Mouse (Mus musculus) G1E-ER4 (cell line): ENCODE measurements around the gene Acot7. TPM values are rescaled to one million over a fixed set of nuclear protein-coding genes. Genes with fewer than 3 reads are reported as not detected.

Experiments
- GATA1 ChIP-seq: IDR thresholded peaks from one replicate; pipeline ENCODE4 v1.8.0; 2012; ENCODE audit warnings: low read length, inconsistent platforms
- polyA plus RNA-seq: library from polyadenylated mRNA; stranded (reverse); fragments of >175 nt; gene quantifications from 2 replicates; pipeline ENCODE4 v1.2.3, GENCODE M21; 2012

Gene Acot7
- polyA plus RNA-seq, 1 experiment: 28.6 TPM

GRCm38 (mm10) chr4:152206199-152206598 is 28.3 kb downstream of the Acot7 start:
- no peak for TF ChIP-seq GATA1

DNA sequence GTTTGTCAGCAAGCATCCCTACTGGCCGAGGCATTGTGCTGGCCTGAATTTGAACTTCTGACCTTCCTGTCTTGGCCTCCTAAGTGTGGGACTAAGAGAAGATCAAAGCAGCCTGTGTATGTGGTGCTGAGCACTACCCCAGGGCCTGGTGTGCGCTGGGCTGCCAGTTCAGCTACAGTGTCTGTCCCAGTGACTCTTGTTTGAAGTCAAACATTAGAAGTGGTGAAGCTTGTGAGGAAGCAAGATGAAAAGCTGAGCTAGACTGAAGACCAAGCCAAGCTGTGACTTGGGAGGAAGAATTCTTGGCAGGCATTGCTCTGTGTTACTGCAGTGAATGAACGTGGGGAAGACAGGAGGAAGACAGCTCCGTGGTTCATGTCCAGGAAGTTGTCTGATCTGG is 31.7 kb downstream of the Acot7 start:
- no peak for TF ChIP-seq GATA1

GRCm38 (mm10) chr4:152212091-152212505 is 34.2 kb downstream of the Acot7 start:
- no peak for TF ChIP-seq GATA1

DNA sequence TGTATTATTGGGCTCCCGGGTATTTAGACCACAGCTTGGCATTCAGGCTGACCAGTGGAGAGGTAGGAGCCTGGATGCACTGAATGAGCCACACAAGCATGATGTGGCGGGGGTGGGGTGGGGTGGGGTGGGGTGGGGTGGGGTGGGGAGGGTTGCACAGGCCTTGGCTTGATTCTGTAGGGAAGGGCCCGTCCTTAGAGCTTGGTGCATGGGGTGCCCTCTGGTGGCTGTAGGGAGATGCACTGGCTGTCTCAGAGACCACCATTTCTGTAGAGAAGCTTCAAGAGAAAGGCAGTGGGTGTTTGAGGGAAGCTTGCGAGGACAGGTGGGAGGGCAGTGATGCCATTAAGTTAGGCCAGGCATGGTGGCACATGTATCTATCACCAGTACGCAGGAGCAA is 34.6 kb downstream of the Acot7 start:
- TF ChIP-seq GATA1: no peak

DNA sequence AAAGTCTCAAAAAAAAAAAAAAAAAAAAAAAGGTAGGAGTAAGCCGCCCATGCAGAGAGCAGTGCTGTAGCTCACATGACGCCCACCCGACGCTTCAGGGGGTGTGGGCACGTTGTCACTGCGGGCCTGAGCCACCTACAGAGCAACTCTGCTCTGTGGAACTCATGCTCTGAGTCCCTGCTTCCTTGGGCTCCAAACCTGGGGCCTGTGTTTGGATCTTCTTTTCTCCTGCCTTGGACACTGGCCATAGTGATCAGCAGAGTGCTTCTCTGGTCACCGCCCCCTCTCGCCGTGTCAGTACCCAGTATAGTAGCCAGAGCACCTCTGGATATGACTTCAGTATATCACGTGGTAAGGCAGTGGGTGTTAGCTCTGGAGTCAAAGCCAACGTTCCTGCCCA is 35.0 kb downstream of the Acot7 start:
- no peak for TF ChIP-seq GATA1

DNA sequence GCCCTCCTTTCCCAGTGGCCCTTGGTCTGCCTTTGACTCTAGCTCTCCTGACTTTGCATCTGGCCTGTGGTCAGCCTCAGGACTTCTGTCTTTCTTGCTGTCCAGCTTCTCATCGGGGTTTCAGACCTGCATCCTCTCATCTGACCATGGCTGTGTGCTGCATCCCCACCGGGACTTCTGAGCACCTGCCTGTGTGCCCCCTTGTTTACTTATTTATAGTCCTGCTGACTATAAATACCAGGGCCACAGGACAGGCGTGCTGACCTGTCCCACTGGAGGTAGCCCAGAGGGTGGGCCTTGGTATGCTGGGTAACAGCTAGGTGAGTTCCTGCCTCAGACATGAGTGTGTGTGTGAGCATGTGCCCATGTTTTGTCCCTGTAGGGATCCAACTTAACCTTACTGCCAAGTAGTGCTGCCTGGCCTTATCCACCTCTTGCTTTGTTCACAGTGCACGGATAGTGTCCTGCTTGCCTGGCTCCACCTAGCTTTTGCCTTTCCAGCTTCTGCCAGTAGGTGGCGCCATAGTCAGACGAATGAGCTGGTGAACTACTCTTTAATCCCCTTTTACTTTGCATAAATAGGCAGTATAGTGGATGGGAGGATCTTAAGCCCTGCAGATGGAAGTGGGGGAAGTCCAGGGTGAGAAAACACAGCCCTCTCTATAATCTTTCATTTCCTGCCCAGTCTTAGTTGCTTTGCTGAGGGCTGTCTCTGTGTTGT is 36.0 kb downstream of the Acot7 start:
- no peak for TF ChIP-seq GATA1

DNA sequence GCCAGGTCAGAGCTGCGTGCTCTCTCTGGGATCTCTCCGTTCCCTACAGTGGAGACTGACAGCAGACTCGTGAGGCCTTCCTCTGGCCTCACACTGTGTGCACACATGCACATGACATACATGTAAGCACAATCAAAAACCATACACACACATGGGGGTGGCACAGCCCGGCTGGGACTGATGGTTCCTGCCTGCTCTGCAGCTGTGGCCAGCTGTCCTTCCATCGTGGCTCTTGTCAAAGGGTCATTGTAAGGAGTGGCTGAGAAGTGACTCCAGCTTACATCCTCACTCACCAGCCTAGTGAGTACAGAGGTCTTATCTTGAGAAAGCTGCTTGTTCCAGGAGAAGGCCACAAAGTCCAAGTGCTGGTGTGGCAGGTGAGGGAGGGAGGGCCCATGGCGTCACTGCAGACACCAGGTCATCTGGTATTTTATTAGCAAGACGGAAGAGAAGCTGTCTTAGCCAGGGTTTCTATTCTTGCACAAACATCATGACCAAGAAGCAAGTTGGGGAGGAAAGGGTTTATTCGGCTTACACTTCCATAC is 37.0 kb downstream of the Acot7 start:
- no peak for TF ChIP-seq GATA1

DNA sequence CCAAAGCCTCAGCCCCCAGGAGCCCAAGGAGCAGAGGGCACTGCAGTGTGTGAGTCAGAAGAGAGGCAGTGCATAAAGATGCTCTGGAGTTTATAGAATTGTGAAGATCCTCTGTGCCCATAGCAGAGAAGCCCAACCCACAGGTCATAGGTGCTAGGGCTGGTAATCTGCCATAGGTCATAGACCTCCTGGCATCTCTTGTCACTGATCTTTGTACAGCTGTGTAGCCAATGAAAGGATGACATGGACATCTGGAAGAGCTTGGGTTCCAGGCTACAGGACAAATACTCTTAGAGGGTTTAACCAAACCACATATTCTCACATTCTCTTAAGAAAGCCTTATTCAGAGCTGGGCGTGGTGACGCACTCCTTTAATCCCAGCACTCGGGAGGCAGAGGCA is 41.7 kb downstream of the Acot7 start:
- TF ChIP-seq GATA1: no peak

- TF ChIP-seq GATA1: no peak
Measured at GRCm38 (mm10) chr4:152220771-152221410, 43.0 kb downstream of the Acot7 start.

DNA sequence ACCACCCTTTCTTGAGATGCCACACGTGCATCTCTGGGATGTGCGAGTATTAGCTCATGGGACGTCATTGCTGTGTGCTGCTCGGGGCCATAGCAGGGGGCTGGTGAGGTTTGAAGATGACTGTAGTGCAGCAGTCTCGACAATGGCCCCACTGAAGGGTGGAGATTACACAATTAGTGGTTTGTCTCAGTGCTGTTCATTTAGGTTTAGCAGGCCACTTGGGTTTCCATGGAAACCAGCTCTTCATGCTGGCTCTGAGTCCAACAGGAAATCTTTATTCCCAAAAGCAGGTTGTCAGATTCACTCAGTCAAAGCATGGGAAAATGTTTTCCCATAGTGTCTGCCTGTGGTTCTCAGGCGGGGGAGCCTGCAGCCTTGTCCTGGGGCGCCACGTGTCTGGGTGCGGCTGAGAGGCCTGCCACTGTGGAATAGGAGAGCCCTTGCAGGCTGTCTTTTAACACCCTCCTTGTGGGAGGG is 43.5 kb downstream of the Acot7 start:
- TF ChIP-seq GATA1: no peak

DNA sequence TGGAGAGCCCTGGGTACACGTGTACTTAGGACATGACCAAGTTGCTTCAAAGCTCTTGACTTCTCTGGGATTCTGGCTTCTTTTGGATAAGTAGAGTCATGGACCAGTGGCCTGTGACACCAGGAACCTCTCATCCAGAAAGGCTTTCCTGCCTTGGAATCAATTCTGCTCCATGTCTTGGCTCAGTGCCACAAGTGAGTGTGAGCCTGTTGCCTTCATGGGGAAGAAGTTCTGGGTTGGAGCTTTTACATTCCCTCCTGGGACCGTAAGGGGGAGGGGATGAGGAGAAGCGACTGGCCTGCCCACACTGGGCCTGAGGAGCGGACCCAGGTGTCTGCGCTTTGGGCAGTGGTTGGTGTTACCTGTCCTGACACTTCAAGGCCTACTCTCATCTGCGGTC is 44.2 kb downstream of the Acot7 start:
- no peak for TF ChIP-seq GATA1

DNA sequence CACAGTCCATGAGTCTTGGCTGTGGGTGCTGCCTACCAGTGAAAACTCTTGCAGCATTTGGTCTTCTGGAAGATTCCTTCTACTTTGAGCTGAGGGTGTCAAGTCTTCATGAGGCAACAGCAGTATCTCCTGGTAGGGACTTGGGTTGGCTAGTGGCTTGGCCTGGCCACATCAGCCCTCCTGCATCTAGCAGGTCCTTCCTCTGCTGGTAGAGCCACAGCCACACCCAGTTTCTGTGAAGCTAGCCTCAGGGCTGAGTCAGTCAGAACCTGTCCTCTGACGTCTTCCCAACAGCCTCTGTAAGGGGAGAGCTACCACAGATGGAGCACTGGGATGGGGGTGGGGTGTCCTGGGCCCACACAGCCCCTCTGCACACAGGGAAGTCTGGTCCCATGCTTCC is 44.6 kb downstream of the Acot7 start:
- no peak for TF ChIP-seq GATA1

- TF ChIP-seq GATA1: no peak
Measured at GRCm38 (mm10) chr4:152224156-152224555, 46.2 kb downstream of the Acot7 start.

DNA sequence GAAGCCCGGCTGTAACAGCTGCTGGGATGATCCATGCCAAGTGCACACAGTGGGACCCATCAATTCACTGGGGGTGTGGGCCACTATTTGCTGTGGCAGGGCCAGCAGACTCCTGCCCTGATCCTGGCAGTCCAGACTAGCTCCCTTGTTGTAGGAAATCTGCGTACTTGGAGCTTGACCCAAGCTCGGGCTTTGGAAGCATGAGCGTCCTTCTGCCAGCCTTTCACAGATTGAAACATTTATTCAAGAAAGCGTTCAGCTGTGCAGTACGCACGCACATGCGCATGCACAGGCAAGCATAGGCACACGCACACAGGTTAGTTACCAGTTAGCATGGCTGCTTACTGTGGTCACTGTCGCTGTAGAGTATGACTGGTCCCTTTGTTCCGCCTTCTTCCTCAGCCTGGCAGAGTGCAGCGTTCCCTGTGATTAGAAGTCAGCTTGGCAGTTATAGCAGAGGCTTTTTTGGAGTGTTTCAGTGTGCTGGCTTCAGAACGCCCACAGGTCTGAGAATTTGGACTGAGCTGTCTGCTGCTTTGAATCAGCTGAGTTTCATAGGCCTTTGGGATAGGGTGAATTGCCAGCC is 49.1 kb downstream of the Acot7 start:
- no peak for TF ChIP-seq GATA1

DNA sequence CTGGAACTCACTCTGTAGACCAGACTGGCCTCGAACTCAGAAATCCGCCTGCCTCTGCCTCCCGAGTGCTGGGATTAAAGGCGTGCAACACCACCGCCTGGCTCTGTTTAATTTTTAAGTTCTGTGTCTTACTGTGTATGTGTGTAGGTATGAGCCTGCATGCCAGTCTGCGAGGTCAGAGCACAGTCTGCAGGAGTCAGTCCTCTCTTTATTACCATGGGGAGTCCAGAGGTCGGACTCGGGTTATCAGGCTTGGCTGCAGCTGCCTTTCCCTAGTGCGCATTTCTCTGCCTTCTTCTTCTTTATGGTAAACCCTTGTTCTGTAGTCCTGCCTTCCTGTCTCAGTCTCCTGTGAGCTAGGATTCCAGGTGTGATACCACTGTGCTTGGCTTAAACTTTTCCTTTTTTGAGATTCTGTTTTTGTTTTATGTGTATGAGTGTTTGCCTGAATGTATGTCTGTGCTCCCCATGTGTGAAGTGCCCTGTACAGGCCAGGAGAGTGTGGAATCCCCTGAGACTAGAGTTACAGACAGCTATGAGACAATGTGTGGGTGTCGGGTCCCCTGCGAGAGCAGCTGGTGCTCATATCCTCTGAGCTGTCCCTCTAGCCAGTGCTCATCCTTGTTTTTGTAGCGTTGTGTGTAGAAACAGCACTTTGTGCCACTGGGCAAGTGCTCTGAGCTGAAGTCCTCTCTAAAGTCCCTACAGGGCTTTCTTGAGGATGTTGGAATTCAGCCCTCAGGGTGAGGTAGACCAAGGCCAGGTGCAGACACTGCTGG is 50.0 kb downstream of the Acot7 start:
- no peak for TF ChIP-seq GATA1

DNA sequence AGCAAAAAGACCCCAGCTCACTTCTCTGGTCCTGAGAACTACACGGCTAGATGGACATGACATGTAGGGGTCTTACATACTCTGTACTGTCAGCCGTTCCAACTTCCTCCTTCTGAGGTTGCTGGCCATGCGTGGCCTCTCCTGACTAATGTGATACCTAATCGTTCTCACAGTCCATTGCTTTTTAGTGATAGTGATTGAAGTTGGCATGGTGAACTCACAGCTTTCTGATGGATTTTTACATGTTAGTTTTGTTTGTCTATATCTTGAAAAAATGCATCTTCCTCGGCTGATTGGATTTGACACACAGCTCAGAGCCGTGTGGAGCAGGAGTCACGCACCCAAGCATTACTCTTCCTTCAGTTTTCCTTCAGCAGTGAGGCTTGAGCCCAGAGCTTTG is 53.4 kb downstream of the Acot7 start:
- no peak for TF ChIP-seq GATA1
